Mouse (Mus musculus): ENCODE results near the gene Ibtk.

The Ibtk gene

DNA sequence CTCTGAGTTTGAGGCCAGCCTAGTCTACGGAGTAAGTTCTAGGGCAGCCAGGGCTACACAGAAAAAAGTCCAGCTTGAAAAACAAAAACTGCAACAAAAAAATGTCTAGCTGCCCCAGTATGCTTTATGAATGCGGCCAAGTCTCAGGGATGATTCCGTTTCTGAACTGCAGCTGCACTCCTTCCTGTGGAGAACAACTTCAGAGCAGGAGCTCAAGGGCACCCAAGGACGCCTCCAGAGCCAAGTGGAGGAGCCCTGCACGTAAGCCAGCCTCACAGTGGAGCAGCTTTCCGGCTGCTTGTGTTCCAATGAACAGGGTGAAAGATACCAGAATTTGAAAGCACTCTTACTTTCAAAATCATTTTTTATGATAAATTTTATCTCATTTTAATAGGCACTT, 41.8 kb downstream of the Ibtk start:
- in situ Hi-C loops (cut with MseI, MboI): no loop called here

DNA sequence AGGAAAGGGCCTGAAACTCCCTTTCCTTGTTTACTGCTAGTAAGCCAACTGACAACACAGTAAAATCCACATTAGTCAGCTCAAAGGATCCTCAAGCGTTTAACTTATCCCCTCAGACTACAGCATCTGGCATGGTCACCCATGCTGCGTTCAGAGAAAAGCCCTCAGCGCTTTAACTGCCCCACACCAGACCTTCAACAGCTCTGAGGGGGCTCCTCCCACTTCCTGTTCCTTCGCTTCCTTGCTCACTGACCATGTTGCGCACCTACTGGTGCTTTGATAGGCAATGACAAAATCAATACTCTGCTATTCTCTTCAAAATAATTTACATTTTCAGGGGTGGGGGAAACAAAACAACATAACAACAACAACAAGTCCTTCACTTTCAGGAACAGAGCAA, 47.2 kb downstream of the Ibtk start:
- in situ Hi-C loops (cut with MseI, MboI): no loop called here

- in situ Hi-C loops (cut with MseI, MboI): no loop called here
These were observed 53.5 kb downstream of the Ibtk start for GRCm38 (mm10) chr9:85695606-85696005.

- in situ Hi-C loops (cut with MseI, MboI): no loop called here
These were observed 55.7 kb downstream of the Ibtk start for GRCm38 (mm10) chr9:85693231-85694116.

DNA sequence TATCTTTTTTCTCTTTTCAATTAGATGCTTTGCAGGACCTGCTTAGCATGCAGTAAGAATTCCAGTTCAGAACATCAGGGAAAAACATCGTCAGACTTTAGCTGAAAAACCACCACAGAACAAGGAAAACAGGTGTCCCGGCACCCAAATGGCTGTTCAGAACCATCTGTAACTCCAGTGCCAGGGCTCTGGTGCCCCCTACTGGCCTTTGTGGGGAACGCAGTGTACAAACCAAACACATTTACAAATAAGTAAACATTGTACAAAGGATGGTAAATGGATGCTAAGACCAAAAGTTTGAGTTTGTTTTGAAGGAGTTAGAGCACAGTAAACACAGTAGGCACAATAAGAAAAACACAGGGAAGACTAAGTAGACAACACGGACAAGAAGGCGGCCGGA, 64.1 kb downstream of the Ibtk start:
- in situ Hi-C loops (cut with MseI, MboI): no loop called here

DNA sequence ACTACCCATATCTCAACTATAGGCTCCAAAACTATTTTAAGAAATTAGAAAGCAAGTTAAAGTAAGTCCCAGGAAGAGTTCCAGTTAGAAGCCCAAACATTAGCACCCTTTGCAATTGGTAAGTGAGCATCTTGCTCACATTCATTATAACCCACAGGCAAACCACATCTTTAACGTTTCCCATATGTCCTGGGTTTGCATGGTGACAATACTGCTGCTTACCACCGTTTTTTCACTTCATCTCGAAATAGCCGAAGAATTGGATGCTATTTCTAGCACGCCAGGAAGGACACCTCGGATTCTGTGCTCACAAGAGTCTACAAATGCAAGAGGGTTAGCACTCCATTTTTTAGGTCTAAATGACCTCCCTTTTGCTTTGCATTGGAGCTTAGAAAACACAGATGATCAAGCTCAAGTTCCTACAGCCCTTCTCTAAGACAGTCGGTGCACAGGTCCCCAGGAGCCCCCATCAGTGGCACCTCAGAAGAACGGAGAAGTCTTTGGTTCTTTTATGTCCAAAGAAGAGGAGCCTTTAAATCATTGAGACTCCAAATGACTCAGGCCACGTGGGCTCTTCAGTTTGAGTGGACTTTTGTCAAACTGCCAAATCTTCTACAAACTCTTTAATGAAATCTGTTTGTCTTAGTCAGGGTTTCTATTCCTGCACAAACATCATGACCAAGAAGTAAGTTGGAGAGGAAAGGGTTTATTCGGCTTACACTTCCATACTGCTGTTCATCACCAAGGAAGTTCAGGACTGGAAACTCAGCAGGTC, 73.8 kb downstream of the Ibtk start:
- in situ Hi-C loops (cut with MseI, MboI): no loop called here

- in situ Hi-C loops (cut with MseI, MboI): no loop called here
These were observed 75.1 kb downstream of the Ibtk start for GRCm38 (mm10) chr9:85673907-85674481.

GRCm38 (mm10) chr9:85671582-85672331, 77.4 kb downstream of the Ibtk start:
- in situ Hi-C loops (cut with MseI, MboI): no loop called here

DNA sequence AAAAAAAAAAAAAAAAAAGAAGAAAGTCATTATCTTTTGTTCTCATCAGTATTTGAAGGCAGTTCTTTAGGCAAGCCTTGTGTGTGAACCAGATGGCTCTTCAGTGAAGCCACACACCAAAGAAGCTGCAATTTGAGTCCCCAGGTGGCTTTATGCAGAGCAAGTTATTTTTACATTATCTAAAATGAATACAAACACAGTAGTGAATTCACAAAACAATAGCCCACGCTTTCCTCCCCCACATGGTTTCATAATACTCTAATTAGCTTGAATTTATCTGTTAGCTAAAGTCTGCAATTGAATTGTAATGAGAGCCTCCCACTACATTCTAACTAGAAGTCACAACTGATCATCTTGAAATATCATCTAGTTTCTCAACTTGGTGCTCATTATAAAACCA, 84.8 kb downstream of the Ibtk start:
- in situ Hi-C loops (cut with MseI, MboI): no loop called here

- in situ Hi-C loops (cut with MseI, MboI): no loop called here
These were observed 85.3 kb downstream of the Ibtk start for GRCm38 (mm10) chr9:85663810-85664209.

- in situ Hi-C loops (cut with MseI, MboI): no loop called here
These were observed 86.0 kb downstream of the Ibtk start for GRCm38 (mm10) chr9:85663091-85663490.

DNA sequence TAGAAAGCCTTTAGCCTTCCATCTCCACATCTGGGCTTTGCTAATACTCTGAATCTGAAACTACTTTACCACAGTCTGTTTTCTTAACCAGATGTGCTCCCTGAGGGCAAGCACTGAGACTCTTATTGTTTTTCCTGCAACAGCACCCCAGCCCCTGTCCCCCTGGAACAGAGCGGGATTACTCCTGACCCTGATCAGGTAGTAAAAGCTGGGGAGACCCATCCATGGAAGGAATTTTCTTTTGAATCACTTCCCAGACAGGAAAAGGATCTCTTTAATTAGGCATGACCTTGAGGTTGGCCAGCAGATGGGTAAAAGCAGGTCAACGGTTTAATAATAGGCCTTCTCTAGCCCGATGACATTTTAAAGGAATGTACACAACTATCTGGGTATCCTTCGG, 95.7 kb downstream of the Ibtk start:
- in situ Hi-C loops (cut with MseI, MboI): no loop called here

GRCm38 (mm10) chr9:85638276-85638675, 110.9 kb downstream of the Ibtk start:
- in situ Hi-C loops (cut with MseI, MboI): no loop called here

Measured in mouse trophoblast stem cell (cell line).